Mouse (Mus musculus) monocyte, adult 5-6 weeks (primary cell): ENCODE results near the gene Ifnl3. TPM values are rescaled to one million over a fixed set of nuclear protein-coding genes. Genes with fewer than 3 reads are reported as not detected.

Experiments
- ATAC-seq: fragments of 153-309, 156-312 bp; replicated peaks from 2 replicates; pipeline ENCODE4 v1.8.0; 2017; ENCODE audit warnings: mild to moderate bottlenecking; ENCODE audit not compliant: low TSS enrichment, insufficient number of reproducible peaks, severe bottlenecking, poor library complexity, low FRiP score
- total RNA-seq: library from RNA; stranded (forward); fragments of 200-1000, 200-491, 200-594 nt; gene quantifications from 3 replicates; pipeline ENCODE4 v1.2.3, GENCODE M21; 2017

Gene Ifnl3
- total RNA-seq, 1 experiment from 2014 or later, result not detected

- no peak for ATAC-seq
Measured at GRCm38 (mm10) chr7:28545048-28545890, 22.6 kb downstream of the Ifnl3 start.

- ATAC-seq, result no peak
Measured at GRCm38 (mm10) chr7:28545891-28546210, 23.2 kb downstream of the Ifnl3 start.

GRCm38 (mm10) chr7:28546649-28547048, 24.0 kb downstream of the Ifnl3 start:
- ATAC-seq, result no peak

GRCm38 (mm10) chr7:28547154-28547553, 24.5 kb downstream of the Ifnl3 start, which contains the start of gene Nccrp1:
TSS of gene Nccrp1 (minus strand) at chr7:28547254.
- no peak for ATAC-seq

GRCm38 (mm10) chr7:28547628-28548027, 25.0 kb downstream of the Ifnl3 start:
- ATAC-seq, result peak; percentile 64

- no peak for ATAC-seq
Measured at GRCm38 (mm10) chr7:28553076-28553475, 30.4 kb downstream of the Ifnl3 start.

GRCm38 (mm10) chr7:28555939-28556535, 33.4 kb downstream of the Ifnl3 start:
- ATAC-seq, result no peak

GRCm38 (mm10) chr7:28557069-28557468, 34.4 kb downstream of the Ifnl3 start:
- no peak for ATAC-seq

GRCm38 (mm10) chr7:28557708-28558107, 35.1 kb downstream of the Ifnl3 start:
- ATAC-seq, result no peak

GRCm38 (mm10) chr7:28558486-28558885, 35.9 kb downstream of the Ifnl3 start:
- no peak for ATAC-seq

- ATAC-seq, result no peak
Measured at GRCm38 (mm10) chr7:28560856-28561255, 38.2 kb downstream of the Ifnl3 start.

- ATAC-seq, result no peak
Measured at GRCm38 (mm10) chr7:28561967-28562366, 39.3 kb downstream of the Ifnl3 start.

- no peak for ATAC-seq
Measured at GRCm38 (mm10) chr7:28562371-28562770, 39.7 kb downstream of the Ifnl3 start.

GRCm38 (mm10) chr7:28562951-28563350, 40.3 kb downstream of the Ifnl3 start:
- no peak for ATAC-seq

GRCm38 (mm10) chr7:28565407-28565806, 42.8 kb downstream of the Ifnl3 start:
- no peak for ATAC-seq

- ATAC-seq, result no peak
Measured at GRCm38 (mm10) chr7:28567539-28567938, 44.9 kb downstream of the Ifnl3 start.

- peak; percentile 74; the same call in 1 of the 2 replicates for ATAC-seq
Measured at GRCm38 (mm10) chr7:28568253-28568652, 45.6 kb downstream of the Ifnl3 start.

GRCm38 (mm10) chr7:28570291-28570981, 47.8 kb downstream of the Ifnl3 start:
- ATAC-seq, result no peak

- no peak for ATAC-seq
Measured at GRCm38 (mm10) chr7:28570982-28571682, 48.5 kb downstream of the Ifnl3 start.
